Mouse (Mus musculus) adipocyte (in vitro differentiated cells): Measurements from ENCODE around the gene Gm17571.

Experiments
- DNase-seq: peaks from one replicate; pipeline ENCODE4 v3.0.0-alpha.2; 2016; ENCODE audit warnings: low spot score

Gene Gm17571

GRCm38 (mm10) chr9:13446703-13447285 is at the start of gene Gm17571:
Gm17571 (minus strand) TSS chr9:13446753.
- DNase-seq, result no peak

GRCm38 (mm10) chr9:13495530-13495929 is 49.0 kb upstream of the Gm17571 start:
- no peak for DNase-seq

- no peak for DNase-seq
Measured at GRCm38 (mm10) chr9:13493746-13494145, 47.2 kb upstream of the Gm17571 start.

DNA sequence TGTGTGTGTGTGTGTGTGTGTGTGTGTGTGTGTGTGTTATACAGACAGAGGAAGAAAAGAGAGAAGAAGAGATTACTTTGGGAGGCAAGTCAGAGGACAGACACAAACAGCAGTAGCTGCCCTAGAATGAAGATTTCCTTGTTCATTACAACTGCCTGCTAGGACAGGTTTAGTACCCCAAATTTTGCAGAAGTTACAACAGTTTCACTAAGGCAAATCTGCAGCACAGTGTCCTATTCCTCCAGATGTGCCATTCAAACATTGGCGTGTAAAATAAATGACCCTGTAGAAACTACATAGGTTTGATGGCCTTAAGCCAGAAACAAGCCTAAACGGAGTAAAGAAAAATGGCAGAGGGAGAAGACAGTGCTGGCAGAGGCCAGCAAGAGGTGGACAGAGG is 46.3 kb upstream of the Gm17571 start:
- DNase-seq, result no peak

DNA sequence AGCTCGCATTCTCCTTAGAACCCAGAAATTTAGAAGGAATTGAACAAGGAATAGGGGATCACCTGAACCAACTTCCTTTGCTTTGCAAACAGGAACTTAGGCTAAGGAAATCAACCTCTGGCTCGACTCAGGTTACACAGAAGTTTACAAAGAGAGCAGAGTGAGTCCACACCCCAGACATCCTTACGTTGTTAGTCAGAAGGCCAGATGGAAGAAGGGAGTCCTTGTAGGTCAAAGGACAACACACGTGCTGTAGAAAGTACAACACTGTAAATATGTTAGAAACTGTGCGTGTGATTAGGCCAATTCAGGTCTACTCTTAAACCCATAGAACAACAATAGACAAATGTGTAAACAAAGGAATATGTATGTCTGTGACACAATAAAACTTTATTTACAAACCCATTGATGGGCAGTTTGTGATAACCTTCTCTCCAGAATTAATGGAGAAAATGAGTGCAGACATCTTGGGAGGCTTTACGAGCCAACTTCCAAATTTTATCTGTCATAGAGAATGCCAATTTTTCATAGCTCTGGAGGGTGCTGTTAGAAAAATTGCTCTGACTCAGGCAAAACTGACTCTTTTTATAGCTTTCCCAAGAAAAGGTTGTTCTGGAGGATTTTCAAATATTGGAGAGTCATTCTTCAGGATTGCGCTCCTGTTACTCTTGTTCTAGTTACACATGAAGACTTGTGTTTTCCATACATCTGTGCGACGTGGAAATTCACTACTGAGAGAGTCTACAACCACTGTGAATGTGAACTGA is 45.5 kb upstream of the Gm17571 start:
- DNase-seq, result peak; percentile 23

- no peak for DNase-seq
Measured at GRCm38 (mm10) chr9:13491107-13491506, 44.6 kb upstream of the Gm17571 start.

- no peak for DNase-seq
Measured at GRCm38 (mm10) chr9:13485914-13486313, 39.4 kb upstream of the Gm17571 start.

DNA sequence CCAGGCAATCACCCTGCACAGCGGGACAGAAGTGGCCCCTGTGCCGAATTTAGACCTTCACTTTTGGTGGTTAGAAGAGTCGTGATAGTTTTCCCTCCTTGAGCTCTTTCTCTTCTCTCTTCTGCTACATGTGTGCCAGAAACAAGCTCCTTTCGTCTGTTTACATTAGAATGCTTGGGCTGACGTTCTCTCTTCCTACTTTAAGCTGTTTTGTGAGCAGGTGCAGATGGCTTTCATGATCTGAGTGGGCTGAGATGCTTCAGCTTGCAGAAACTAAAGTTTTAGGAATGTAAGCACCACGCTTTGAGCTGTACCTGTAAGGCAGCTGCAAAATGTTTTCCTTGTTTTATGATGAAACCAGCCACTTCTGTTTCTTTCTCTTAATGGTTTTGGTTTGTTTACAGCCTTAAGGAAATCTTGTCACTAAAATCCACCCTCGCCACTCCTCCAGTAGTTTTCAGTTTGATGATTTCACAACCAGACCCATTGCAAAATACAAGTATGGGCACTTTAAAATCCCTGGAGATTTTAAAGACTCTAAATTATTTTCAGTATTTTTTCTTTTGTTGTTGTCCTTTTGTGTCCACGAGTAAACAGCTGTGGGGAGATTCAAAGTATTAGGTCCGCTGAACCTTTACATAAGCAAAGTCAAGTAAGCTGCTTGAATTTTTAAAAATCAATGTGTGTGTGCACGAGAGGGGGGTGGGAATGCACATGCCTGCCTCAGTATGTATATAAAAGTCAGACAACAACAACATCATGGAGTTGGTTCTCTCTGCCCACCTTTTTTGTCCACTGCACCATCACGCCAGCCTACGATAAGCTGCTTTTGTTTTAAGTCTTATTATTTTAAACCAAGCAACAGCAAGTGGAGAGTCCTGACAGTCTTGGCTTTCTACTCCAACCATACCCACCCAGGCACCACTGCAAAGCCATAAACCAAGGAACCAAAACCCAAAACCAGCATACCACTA is 38.0 kb upstream of the Gm17571 start:
- peak; percentile 84 for DNase-seq

DNA sequence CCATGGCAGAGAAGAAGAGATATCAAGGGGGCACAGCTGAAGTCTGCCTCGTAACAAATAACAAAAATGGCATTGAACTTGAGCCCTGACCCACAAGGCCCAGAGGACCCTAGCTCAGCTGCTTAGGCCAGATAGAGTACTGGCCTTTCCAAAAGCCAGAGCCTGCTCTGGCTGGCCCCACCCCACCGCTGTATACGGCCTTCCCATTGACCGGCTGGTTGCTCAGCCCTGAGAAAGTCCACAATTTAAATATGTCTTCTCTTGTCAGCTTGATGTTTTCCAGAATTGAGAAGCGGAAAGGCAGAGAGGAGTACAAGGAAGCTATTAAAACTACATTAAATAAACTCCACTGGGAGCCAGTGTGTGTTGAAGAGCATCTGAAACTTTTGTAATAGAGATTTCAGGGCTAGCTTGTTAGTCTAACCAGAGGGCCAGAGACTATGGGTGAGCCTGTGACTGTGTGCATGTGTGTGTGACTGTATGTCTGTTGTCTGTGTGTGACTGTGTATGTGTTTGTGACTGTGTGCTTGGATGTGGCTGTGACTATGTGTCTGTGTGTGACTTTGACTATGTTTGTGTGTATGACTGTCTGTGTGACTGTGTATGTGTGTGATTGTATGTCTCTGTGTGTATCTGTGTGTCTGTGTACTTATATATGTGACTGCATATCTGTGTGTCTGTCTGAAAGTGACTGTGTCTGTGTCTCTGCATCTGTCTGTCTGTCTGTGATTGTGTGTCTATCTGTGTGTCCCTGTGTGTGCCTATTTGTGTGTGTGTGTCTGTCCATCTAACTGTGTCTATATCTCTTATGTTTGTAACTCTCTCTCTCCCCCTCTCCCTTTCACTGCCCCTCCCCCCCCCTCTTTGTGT is 36.9 kb upstream of the Gm17571 start:
- no peak for DNase-seq

DNA sequence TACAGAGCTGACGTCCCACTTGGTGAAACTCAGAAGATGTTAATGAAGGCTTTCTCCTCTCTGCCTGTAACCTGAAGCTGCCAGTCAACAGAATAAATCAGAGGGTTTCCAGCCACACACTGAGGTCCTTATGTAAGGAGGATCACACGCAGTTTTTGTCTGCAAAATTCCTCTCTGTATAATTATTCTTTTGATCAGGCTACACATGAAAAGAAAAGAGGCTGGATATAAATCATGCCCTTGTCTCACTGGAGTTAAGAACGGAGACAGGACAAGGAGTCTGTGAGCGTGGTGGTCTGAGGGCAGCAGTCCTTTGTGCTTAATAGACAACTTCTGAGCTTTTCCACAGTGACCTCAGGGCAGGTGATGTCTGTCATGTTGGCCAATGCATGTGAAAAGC is 32.7 kb upstream of the Gm17571 start:
- DNase-seq, result no peak

DNA sequence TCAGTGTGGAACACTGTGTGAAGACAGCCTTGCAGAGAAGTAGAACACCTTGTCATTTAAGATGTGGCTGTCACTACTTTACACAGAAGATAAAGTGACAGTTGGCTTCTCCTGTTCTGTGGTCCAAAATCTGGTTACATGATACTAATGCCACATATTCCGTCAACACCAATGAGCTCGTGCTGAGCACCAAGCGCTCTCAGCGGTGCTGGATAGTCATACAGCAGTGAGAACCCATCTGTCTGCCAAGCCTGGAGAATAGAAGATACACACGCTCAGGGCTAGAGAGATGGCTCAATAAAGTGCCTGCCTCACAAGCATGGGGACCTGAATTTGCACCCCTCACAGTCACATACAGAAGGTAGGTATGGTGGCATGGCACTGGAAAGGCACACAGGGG is 28.4 kb upstream of the Gm17571 start:
- no peak for DNase-seq

DNA sequence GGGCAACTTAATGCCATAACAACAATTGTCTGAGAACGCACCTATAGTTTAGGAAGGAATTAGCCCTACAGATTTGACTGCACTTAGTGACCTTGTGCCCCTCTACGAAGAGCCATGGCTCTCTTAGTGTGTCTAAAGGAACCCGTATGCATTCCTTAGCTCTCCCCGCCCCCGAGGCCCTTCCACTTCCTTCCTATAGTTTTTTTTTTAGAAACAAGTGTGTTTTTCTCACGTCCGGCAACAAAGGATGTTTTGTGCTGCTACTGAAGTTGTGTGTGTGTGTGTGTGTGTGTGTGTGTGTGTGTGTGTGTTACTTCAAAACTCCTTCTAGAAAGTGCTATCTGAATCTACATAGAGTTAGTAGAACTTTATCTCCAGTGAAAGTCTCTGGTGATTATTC is 23.5 kb upstream of the Gm17571 start:
- DNase-seq, result no peak

DNA sequence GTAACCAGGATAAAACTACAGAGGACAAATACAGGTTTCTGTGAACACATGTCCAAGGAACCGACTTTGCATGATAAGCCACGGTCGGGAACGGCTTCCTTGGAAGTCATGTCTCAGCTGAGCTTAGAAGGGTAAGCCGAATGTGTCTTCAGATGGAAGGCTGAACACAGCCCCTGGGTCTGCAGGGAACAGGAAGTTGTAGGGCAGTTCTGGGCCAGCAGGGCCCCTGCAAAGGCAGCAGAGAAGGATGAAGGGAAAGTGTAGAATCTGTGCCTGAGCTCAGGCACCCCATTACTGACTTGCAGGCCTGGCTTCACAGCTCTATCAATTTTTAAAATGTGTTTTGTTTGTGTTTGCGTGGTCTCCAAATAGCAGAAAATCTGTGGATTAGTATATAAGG is 22.2 kb upstream of the Gm17571 start:
- DNase-seq, result no peak

DNA sequence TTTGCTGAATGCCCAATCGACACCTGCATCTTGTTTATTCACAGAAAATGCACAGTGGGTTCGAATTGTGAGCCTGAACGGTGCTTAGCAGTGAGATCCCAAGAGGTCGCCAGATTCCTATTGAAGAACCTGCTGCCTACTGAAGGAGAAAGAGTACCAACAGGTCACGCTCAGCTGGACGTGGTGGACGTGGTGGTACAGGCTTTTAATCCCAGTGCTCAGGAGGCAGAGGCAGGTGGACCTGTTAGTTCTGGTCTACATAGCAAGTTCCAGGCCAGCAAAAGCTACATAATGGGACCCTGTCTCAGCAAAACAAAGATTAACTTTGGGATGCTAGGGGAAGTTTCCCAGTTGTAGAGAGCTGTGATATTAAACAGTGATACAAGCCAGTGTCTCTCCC is 21.2 kb upstream of the Gm17571 start:
- no peak for DNase-seq

DNA sequence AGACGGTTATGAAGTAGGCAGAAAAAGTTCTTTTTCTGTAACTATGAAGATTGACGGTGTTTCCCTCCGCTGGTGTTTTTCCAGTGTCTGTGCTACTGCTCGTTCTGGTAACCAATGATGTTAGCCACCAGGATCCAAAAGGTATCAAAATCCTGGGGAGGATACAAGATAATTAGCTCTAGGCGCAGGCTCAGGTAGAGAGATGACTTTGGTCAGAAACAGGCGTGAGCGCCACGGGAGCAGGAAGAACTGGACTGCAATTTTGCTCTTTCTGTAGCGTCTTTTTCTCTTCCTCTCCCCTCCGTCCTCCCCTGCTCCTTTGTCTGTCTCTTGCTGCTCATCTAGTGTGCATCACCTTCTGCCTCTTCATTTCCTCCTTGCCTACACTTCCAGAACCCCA is 20.3 kb upstream of the Gm17571 start:
- no peak for DNase-seq

- DNase-seq, result no peak
Measured at GRCm38 (mm10) chr9:13466351-13466750, 19.8 kb upstream of the Gm17571 start.

DNA sequence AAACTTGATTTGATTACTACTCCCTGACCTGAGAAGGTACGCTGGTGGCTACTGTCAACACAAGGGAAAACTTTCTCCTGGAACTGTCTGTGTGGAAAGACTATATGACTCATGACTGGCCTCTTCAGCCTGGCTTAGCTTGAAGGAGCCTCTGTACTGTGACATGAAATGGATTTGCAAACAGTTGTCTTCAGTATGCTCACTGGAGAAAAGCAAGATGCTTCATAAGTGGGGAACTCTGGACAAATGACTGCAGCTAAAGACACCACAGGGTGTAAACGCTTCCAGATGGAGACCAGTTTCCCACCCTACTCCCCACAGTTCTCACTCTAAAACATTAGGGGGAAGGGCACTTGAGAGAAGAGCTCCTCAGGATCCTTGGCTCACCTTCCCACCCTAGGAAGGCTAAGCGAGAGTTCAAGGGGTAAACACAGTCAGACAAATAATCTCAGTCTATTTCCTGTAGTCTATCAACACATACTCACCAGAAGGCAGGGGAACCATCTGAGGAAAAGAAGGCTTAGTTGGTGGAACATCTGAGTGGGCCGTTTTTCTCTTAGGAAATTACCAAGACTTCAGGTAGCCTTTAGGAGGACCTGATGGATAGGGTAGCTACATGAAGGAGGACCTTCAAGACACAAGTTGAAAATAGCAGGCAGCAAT is 18.9 kb upstream of the Gm17571 start:
- no peak for DNase-seq

GRCm38 (mm10) chr9:13460926-13461325 is 14.4 kb upstream of the Gm17571 start:
- no peak for DNase-seq

DNA sequence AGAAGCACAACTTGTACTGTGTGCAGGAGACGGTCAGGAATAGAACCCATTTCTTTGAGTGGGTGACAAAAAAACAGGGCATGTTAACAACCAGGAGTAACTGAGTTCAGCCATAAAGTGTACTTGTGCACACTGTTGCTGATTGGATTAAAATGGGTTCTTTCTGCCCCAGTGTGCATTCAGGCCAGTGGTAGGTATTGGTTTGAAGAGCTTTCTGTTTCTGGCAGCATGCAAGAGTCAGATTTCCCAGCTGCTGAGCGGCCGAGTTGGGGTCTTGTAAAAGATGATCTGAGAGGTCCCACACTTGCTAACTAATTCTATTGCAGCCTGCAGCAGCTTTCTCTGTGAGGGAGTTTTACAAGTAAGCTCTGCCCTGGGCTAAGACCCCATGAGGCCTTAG is 13.5 kb upstream of the Gm17571 start:
- no peak for DNase-seq

DNA sequence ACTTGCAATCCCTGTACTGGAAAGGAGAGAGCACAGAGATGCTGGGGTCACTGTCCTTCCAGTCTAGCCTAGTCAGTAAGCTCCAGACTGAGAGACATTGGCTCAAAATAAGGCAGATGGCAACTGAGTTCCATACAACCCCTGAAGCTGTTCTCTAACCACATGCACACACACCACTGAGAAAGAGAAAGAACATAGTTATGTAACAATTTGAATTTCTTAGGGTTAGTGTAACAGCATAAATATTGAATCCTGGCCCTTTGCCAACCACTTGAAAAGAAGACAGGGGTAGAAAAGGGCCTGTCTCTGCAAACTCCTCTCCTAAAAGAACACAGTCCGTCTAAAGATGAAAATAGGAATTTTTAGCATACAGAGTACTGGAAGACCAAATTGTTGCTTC is 12.8 kb upstream of the Gm17571 start:
- DNase-seq, result peak; percentile 52

DNA sequence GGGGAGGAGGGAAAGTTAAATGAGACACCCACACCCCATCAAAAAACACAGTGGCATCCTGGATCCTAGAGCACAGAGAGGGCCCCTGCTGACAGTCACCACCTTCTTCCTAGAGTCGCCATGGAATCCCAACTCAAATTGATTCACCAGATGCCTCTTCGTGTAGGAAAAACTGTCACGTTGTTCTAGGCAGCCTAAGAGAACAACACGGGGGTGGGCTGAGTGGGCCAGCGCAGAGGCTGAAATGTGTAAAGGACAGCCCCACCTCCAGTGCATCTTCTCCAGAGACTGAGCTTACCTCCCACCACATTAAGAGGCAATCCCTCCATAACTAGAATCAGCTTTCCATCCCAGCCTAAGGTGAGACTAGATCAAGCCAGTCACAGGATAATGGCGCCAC is 11.2 kb upstream of the Gm17571 start:
- no peak for DNase-seq
